Mouse (Mus musculus) megakaryocyte progenitor cell, adult 5-6 weeks (primary cell): ENCODE measurements at regions not wholly inside any gene's neighbourhood (a gene's known extent, or its start where the extent isn't known, plus 50 kb on each side); places are given as distances from the start of the nearest gene placed in this dataset.
A peak's percentile ranks its signal among the peaks of the same experiment; 100 is the strongest.

Experiments
- ATAC-seq: replicated peaks from 2 replicates; pipeline ENCODE4 v1.8.0; 2016; ENCODE audit warnings: mild to moderate bottlenecking, moderate TSS enrichment, inconsistent platforms; ENCODE audit not compliant: poor library complexity

- ATAC-seq, result no peak
Observed at GRCm38 (mm10) chr15:46087307-46087706, 5953.1 kb downstream of the 9330182O14Rik start.

- ATAC-seq, result peak; percentile 79
Observed at GRCm38 (mm10) chr15:46125718-46126373, 5991.7 kb downstream of the 9330182O14Rik start.
